Mouse (Mus musculus): ENCODE data around the gene Ttll8. TPM values are rescaled to one million over a fixed set of nuclear protein-coding genes. Genes with fewer than 3 reads are reported as not detected.

The Ttll8 gene
- polyA plus RNA-seq, 1 experiment = not detected

GRCm38 (mm10) chr15:88889994-88890393 lies 64.2 kb downstream of the Ttll8 start:
- Histone ChIP-seq H3K27ac (ENCODE audit: insufficient read depth, low read depth, low read length) (no peak overlapping the region), H3K4me3 (ENCODE audit: insufficient read depth, low read length) (no peak overlapping the region), H3K4me1 (ENCODE audit: control insufficient read depth, insufficient read depth, low read length) (peaks cover 4% of the 10 kb centered on the region; the same call in 1 of the 2 replicates)
- TF ChIP-seq POLR2A (IDR thresholded peaks at IDR 0.05; ENCODE audit: borderline replicate concordance, low read depth, low read length) (no peak), CTCF (IDR thresholded peaks at IDR 0.05; ENCODE audit: low read depth, low read length) (no peak)

- no peak for TF ChIP-seq CTCF (IDR thresholded peaks at IDR 0.05; ENCODE audit: low read depth, low read length)
- no peak for TF ChIP-seq POLR2A (IDR thresholded peaks at IDR 0.05; ENCODE audit: borderline replicate concordance, low read depth, low read length)
- Histone ChIP-seq H3K4me1 (ENCODE audit: control insufficient read depth, insufficient read depth, low read length) (peaks cover 4% of the 10 kb centered on the region; the same call in 1 of the 2 replicates), H3K27ac (ENCODE audit: insufficient read depth, low read depth, low read length) (no peak overlapping the region), H3K4me3 (ENCODE audit: insufficient read depth, low read length) (no peak overlapping the region)
Observed at GRCm38 (mm10) chr15:88889032-88889431, 65.2 kb downstream of the Ttll8 start.

- Histone ChIP-seq H3K4me3 (ENCODE audit: insufficient read depth, low read length) (no peak overlapping the region), H3K4me1 (ENCODE audit: control insufficient read depth, insufficient read depth, low read length) (no peaks in the 10 kb centered on the region), H3K27ac (ENCODE audit: insufficient read depth, low read depth, low read length) (no peak overlapping the region)
- no peak for TF ChIP-seq CTCF (IDR thresholded peaks at IDR 0.05; ENCODE audit: low read depth, low read length)
Observed at GRCm38 (mm10) chr15:88885376-88885775, 68.8 kb downstream of the Ttll8 start.

- Histone ChIP-seq H3K27ac (ENCODE audit: insufficient read depth, low read depth, low read length) (no peak overlapping the region), H3K4me3 (ENCODE audit: insufficient read depth, low read length) (no peak overlapping the region), H3K4me1 (ENCODE audit: control insufficient read depth, insufficient read depth, low read length) (no peaks in the 10 kb centered on the region)
- TF ChIP-seq POLR2A (IDR thresholded peaks at IDR 0.05; ENCODE audit: borderline replicate concordance, low read depth, low read length) (no peak), CTCF (IDR thresholded peaks at IDR 0.05; ENCODE audit: low read depth, low read length) (no peak)
Observed at GRCm38 (mm10) chr15:88883342-88883741, 70.9 kb downstream of the Ttll8 start.

GRCm38 (mm10) chr15:88882851-88883250 lies 71.4 kb downstream of the Ttll8 start:
- no peak overlapping the region for H3K4me3 ChIP-seq (ENCODE audit: insufficient read depth, low read length)
- H3K4me1 ChIP-seq (ENCODE audit: control insufficient read depth, insufficient read depth, low read length) = no peaks in the 10 kb centered on the region
- TF ChIP-seq CTCF (IDR thresholded peaks at IDR 0.05; ENCODE audit: low read depth, low read length) = no peak
- no peak for TF ChIP-seq POLR2A (IDR thresholded peaks at IDR 0.05; ENCODE audit: borderline replicate concordance, low read depth, low read length)
- no peak overlapping the region for H3K27ac ChIP-seq (ENCODE audit: insufficient read depth, low read depth, low read length)

GRCm38 (mm10) chr15:88881253-88882044 lies 72.8 kb downstream of the Ttll8 start:
- no peak overlapping the region for H3K27ac ChIP-seq (ENCODE audit: insufficient read depth, low read depth, low read length)
- H3K4me1 ChIP-seq (ENCODE audit: control insufficient read depth, insufficient read depth, low read length) = no peaks in the 10 kb centered on the region; the same call in 1 of the 2 replicates
- TF ChIP-seq POLR2A (IDR thresholded peaks at IDR 0.05; ENCODE audit: borderline replicate concordance, low read depth, low read length) (no peak), CTCF (IDR thresholded peaks at IDR 0.05; ENCODE audit: low read depth, low read length) (no peak)
- no peak overlapping the region for H3K4me3 ChIP-seq (ENCODE audit: insufficient read depth, low read length)

- no peak overlapping the region for H3K27ac ChIP-seq (ENCODE audit: insufficient read depth, low read depth, low read length)
- TF ChIP-seq CTCF (IDR thresholded peaks at IDR 0.05; ENCODE audit: low read depth, low read length) = no peak
- no peak for TF ChIP-seq POLR2A (IDR thresholded peaks at IDR 0.05; ENCODE audit: borderline replicate concordance, low read depth, low read length)
Observed at GRCm38 (mm10) chr15:88877021-88877400, 77.2 kb downstream of the Ttll8 start.

GRCm38 (mm10) chr15:88876155-88877020 lies 77.8 kb downstream of the Ttll8 start:
- no peak overlapping the region for H3K27ac ChIP-seq (ENCODE audit: insufficient read depth, low read depth, low read length)
- TF ChIP-seq CTCF (IDR thresholded peaks at IDR 0.05; ENCODE audit: low read depth, low read length) (peak; percentile 79), POLR2A (IDR thresholded peaks at IDR 0.05; ENCODE audit: borderline replicate concordance, low read depth, low read length) (no peak)
- H3K4me3 ChIP-seq (ENCODE audit: insufficient read depth, low read length) = no peak overlapping the region
- peaks cover 6% of the 10 kb centered on the region for H3K4me1 ChIP-seq (ENCODE audit: control insufficient read depth, insufficient read depth, low read length)

More at GRCm38 (mm10) chr15:88877021-88877400, 77.2 kb downstream of the Ttll8 start:
- Histone ChIP-seq H3K4me1 (ENCODE audit: control insufficient read depth, insufficient read depth, low read length) (peaks cover 6% of the 10 kb centered on the region), H3K4me3 (ENCODE audit: insufficient read depth, low read length) (no peak overlapping the region)

GRCm38 (mm10) chr15:88875625-88876081 lies 78.6 kb downstream of the Ttll8 start:
- Histone ChIP-seq H3K4me3 (ENCODE audit: insufficient read depth, low read length) (no peak overlapping the region), H3K27ac (ENCODE audit: insufficient read depth, low read depth, low read length) (no peak overlapping the region), H3K4me1 (ENCODE audit: control insufficient read depth, insufficient read depth, low read length) (peaks cover 11% of the 10 kb centered on the region)
- no peak for TF ChIP-seq CTCF (IDR thresholded peaks at IDR 0.05; ENCODE audit: low read depth, low read length)
- no peak for TF ChIP-seq POLR2A (IDR thresholded peaks at IDR 0.05; ENCODE audit: borderline replicate concordance, low read depth, low read length)

GRCm38 (mm10) chr15:88874477-88874876 lies 79.7 kb downstream of the Ttll8 start:
- peaks cover 17% of the 10 kb centered on the region for H3K4me1 ChIP-seq (ENCODE audit: control insufficient read depth, insufficient read depth, low read length)
- no peak overlapping the region for H3K27ac ChIP-seq (ENCODE audit: insufficient read depth, low read depth, low read length)
- TF ChIP-seq POLR2A (IDR thresholded peaks at IDR 0.05; ENCODE audit: borderline replicate concordance, low read depth, low read length) (no peak), CTCF (IDR thresholded peaks at IDR 0.05; ENCODE audit: low read depth, low read length) (no peak)

More at GRCm38 (mm10) chr15:88874477-88874876, 79.7 kb downstream of the Ttll8 start:
- H3K4me3 ChIP-seq (ENCODE audit: insufficient read depth, low read length) = no peak overlapping the region
